18 mouse cellular contexts compared by ENCODE assay signal in the genomic region with DNA sequence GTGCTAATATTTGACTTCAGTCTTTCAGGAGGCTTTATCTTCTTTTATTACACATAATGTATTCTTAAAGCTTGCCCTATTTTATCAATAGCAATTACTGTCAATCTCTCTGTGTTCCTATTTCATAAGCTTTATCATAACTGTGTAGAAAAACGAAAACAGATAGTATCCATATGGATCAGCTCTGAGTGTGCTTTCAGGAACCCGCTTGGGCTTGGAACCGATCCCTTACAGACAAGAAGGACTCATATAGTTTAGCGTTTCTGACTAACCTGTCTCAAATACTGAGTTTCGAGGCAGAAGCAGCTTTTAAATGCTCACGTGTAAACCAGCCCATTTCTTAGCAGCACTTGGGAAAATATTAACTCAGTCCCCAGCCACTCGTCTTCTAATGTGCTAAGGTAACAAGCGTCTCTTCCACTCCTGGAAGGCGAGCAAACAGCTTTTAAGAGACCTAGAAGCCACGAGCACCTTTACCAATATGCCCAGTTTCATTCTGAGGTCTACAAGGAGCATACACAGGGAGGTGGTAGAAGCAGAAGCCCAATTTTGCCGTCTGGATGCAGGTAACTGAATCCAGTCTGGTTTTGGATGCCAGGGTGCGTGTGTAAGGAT.
DNase-seq lines count a peak whose midpoint lies in the region; ATAC-seq and TF ChIP-seq lines count a peak whose summit lies in the region.
"Had no signal": no experiment of that assay in that cellular context is flagged by ENCODE, and none has a peak within 500 bp of the region (broad histone marks: within the 10 kb centered on the region; RNA-seq: fewer than 3 reads in every experiment).

No protein-coding gene starts in this region.

- intact Hi-C loops in left cerebral cortex, adult 2 months (cut with DNase I): no loop called here
- intact Hi-C loops in left cerebral cortex, postnatal 10 days (cut with DNase I): no loop called here

- no peaks in the 10 kb centered on the region for H3K27me3 ChIP-seq in intestine, embryonic 16.5 days (replicated peaks; ENCODE audit: control insufficient read depth, insufficient read depth, low read length)
- H3K27me3 ChIP-seq: heart, embryonic 15.5 days; midbrain, embryonic 15.5 days; Patski had no signal

- DNase-seq in left cerebral cortex, adult 2 months (ENCODE audit: extremely low spot score in 1 of 2, low spot score in 2 of 2): no peak
- DNase-seq in left cerebral cortex, adult 11 months (ENCODE audit: low spot score): no peak
- DNase-seq in Muller cell, postnatal 12 days (ENCODE audit: inconsistent ontology term): peak; percentile 5
- DNase-seq in NIH3T3 (ENCODE audit: low read depth): peak; percentile 55
- DNase-seq in T-cell, adult 2 months (ENCODE audit: low spot score): no peak
- no peak for DNase-seq in left cerebral cortex, postnatal 10 days (ENCODE audit: extremely low spot score in 1 of 2, low spot score in 2 of 2)
- DNase-seq in neural tube, embryonic 10.5 days (ENCODE audit: extremely low spot score, low spot score): no peak
- DNase-seq: cerebellum, adult 18-20 months; kidney, adult 18-20 months; kidney, postnatal 14 days; liver; thymus, adult 2 months had no signal

- 67% methylated on average over 12 of the region's 12 CpGs for WGBS in intestine, embryonic 16.5 days

- peak; percentile 58 for ATAC-seq in intestine, embryonic 16.5 days
- ATAC-seq: activated CD4-positive, CD25-positive, alpha-beta regulatory T cell, adult 4 months; midbrain, embryonic 15.5 days; Patski had no signal

- H3K9ac ChIP-seq in intestine, embryonic 16.5 days (ENCODE audit: low read depth, low read length): no peak overlapping the region
- H3K9ac ChIP-seq: heart, embryonic 15.5 days; midbrain, embryonic 15.5 days had no signal

- no peak overlapping the region for H3K4me3 ChIP-seq in left cerebral cortex, adult 2 months
- no peak overlapping the region for H3K4me3 ChIP-seq in intestine, embryonic 16.5 days (ENCODE audit: low read length)
- H3K4me3 ChIP-seq: heart, embryonic 15.5 days; layer of hippocampus, adult 2 months; midbrain, embryonic 15.5 days had no signal

- no peaks in the 10 kb centered on the region for H3K9me3 ChIP-seq in intestine, embryonic 16.5 days (ENCODE audit: control insufficient read depth, low read length)
- H3K9me3 ChIP-seq: heart, embryonic 15.5 days; midbrain, embryonic 15.5 days had no signal

- no peak for TF ChIP-seq CTCF in left cerebral cortex, adult 2 months (IDR thresholded peaks at IDR 0.05)

- H3K27ac ChIP-seq in left cerebral cortex, adult 2 months: peak overlapping the region; percentile 65; the same call in 1 of the 2 replicates
- no peak overlapping the region for H3K27ac ChIP-seq in intestine, embryonic 16.5 days (ENCODE audit: low read length)
- H3K27ac ChIP-seq: layer of hippocampus, adult 2 months; midbrain, embryonic 15.5 days had no signal

- H3K36me3 ChIP-seq in intestine, embryonic 16.5 days (ENCODE audit: control insufficient read depth, insufficient read depth, low read length): no peaks in the 10 kb centered on the region
- H3K36me3 ChIP-seq: heart, embryonic 15.5 days; midbrain, embryonic 15.5 days had no signal

- no peaks in the 10 kb centered on the region for H3K4me1 ChIP-seq in intestine, embryonic 16.5 days (ENCODE audit: control insufficient read depth, insufficient read depth, low read length)
- H3K4me1 ChIP-seq: heart, embryonic 15.5 days; midbrain, embryonic 15.5 days had no signal

- no peak overlapping the region for H3K4me2 ChIP-seq in intestine, embryonic 16.5 days (ENCODE audit: low read depth, low read length)
- H3K4me2 ChIP-seq: heart, embryonic 15.5 days; midbrain, embryonic 15.5 days had no signal

Comparison
In these comparisons a context has a peak if more than half of its experiments do, and no peak if none do; other contexts are left out.
1. DNase-seq: peak in Muller cell, postnatal 12 days (single experiment) and NIH3T3 (single experiment); none in left cerebral cortex, adult 2 months (0 of 2), left cerebral cortex, adult 11 months (single experiment), T-cell, adult 2 months (single experiment), left cerebral cortex, postnatal 10 days (0 of 2) and neural tube, embryonic 10.5 days (single experiment).